Mouse (Mus musculus): ENCODE results near the gene Thap4.

- TF ChIP-seq CTCF (IDR thresholded peaks at IDR 0.05; ENCODE audit: borderline replicate concordance, insufficient read depth, low read length) (no peak), POLR2A (IDR thresholded peaks at IDR 0.05; ENCODE audit: low read depth, low read length) (no peak)
Measured at GRCm38 (mm10) chr1:93755291-93755610, 587 bp upstream of the Thap4 start.
